Mouse (Mus musculus): Measurements from ENCODE around the gene Gm973. TPM values are rescaled to one million over a fixed set of nuclear protein-coding genes. Genes with fewer than 3 reads are reported as not detected.

Gm973 gene
- under 1 TPM; 0.29 to 0.79 TPM for total RNA-seq (2021)
- long read RNA-seq, experiment 1, result 0 reads
- long read RNA-seq, experiment 2, result 0 reads

DNA sequence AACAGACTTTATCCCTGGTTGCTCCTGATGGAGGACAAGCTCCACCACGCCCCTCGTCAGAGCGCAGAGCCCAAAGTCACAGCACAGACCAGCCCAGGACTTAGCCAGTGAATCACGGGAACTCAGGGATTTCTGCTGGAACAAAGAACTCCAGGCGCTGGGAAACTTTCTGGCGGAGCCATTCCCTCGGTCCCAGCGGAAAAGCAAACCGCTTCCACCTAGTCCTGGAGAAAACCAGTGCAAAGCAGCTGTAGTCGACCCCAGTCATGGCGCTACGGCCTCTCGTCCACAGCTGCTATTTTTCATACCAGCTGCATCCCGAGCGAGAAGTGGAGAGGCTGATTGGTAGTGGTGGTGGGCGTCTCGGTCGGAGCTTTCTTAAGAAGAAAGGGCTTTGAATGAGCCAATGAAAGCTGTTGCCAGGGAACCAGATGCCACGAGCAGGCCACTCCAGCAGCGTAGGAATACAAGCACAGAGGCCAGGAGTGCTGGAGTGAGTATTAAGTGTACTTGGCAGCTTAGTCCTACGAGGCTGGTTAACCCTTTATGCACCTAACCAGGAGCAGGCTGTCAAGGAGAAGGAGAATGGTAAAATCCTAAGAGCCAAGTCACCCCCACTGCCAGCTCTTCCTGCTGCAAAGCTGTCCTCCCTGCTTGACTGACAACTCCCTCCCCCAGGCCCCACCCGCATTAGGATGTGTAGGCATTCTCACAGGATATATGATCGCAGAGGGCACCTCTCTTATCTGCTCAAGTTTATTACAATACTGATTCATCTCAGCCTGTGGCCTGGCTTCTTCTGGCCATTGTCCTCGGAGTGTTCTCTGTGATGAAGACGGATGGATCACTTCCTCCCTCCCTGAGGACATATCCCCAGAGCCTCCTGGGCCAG is at the start of gene Gm973:
Gm973 (plus strand) TSS at position 239 of the 892 bp plus-strand sequence.
- peak; percentile 41 to 62 for DNase-seq
- intact Hi-C loops (cut with DNase I), result no loop called here

DNA sequence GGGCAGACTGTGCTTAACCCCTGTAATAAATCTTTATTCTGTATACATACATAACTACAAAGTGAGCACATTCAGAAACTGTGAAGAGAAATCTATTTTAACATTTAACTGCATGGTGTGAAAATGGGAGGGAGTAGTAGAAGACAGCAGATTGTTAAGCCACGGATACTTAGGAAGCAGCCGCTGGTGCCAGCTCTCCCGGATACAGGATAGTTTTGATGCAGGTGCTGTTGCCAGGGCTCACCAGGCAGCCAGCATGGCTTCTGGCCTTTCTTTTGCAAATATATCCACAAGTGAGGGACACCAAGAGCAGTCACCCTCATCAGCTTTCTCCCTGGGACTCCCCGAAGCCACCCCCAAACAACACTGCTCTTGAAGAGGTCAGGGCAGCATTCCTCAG is 46.9 kb upstream of the Gm973 start:
- intact Hi-C loops (cut with DNase I), result no loop called here
- no peak for DNase-seq

DNA sequence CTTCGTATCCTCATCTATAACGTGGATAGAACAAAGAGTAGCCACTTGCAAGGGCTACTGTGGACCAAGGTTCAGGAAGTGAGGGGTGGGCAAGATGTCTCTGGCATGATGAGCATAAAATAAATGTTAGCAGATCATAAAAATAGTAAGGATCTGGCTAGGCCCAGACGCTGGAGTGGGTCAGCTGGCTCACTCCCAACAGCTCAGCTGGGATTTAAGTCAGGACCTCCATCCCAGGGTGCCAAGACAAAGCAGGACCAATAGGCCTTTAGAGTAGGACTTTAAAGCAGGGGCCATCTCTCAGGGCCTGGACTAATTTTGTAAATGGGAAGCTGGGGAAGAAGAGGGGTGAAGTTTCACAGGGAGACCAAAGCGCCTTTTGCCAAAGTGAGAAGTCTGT is 45.3 kb upstream of the Gm973 start:
- peak in 1 of 2 experiments; percentile 14 for DNase-seq
- intact Hi-C loops (cut with DNase I), result no loop called here

DNA sequence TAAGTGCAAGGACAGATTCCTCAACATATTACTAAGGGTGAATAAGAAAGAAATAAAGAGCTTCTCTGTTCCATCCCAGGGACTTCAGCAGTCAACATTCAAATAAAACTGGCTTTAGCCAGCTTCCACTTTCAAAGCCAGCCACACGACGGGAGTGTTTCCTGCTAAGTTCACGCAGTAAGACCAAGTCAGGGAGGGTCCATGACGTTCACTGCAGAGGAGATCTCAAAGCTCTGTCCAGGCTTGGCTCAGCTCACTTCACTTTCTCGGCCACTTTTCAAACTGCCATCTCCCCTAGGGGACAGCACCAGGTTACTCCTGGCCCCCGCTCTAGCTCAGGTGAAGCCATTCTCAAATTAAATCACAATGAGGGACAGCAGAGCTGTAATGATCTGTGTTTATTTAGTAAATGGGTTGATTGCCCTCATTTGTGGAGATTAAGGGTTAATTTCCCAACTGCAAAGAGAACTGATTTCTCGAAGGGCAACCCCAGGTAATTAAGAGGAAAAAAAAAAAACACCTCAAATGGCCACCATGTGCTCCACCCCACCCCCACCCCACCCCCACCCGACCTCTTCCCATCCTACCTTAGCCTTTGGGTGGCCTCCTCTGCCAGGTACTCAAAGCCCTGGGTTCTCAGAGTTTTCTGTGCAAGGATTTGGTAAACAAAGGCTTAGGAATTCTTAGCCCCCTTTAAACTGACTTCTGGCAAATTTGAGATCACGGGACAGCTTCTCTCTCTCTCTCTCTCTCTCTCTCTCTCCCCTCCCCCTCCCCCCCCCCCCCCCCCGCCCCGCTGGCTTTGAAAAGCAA is 43.5 kb upstream of the Gm973 start:
- intact Hi-C loops (cut with DNase I), result no loop called here
- peak in 1 of 2 experiments; percentile 11 for DNase-seq

DNA sequence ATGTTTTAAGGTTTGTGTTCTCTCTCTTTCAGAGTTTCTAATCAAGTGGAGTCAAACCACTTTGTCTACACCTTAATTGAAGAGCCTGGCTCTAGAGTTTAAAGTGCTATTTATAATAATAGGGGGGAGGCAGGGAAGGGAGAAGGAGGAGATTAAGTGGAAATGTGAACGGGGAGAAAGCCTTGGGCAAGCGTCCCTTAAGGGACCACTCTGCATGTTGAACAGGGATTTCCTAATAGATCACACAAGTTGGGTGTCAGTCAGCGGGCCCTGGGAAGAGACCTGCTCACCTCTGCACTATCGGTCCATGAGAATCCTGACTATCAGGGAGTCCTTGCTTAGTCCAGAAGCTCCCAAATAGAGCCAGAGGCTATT is 42.9 kb upstream of the Gm973 start:
- intact Hi-C loops (cut with DNase I), result no loop called here
- no peak for DNase-seq

DNA sequence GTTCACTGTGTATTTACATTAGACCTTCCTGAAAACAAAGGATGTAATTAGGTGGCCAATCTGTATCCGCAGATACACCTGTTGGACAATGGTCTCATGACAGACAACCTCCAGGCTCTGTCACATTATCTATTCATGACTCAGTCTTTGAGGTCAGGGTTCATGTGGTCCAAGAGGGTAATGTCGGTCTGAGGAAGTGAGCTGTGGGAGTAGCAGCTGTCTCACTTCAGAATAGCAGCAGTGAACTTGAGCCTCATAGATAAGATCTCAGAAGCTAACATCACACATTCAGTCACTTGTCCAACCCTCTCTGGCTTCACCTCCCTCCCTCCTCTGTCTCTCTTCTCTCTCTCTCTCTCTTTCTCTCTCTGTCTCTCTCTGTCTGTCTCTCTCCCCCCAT is 40.4 kb upstream of the Gm973 start:
- intact Hi-C loops (cut with DNase I), result no loop called here
- no peak for DNase-seq

DNA sequence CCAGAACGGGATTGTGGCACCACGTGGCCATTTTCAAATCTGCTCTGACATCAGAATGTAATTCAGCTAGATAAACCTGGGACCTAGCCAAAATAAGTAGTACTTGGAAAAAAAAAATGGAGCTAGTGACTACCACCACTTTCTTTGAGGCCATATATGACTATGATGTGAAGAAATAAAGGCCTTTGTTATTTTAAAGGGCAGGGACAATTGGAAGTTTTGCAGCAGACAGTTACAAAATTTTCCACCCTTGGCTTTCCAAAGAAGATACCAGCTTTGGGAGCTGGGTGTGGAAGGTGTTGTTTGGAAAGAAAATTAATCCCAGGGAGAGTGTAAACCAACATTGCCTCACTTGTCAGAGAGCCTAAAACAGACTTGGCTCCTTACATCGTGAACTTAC is 37.2 kb upstream of the Gm973 start:
- DNase-seq, result no peak
- intact Hi-C loops (cut with DNase I), result no loop called here

DNA sequence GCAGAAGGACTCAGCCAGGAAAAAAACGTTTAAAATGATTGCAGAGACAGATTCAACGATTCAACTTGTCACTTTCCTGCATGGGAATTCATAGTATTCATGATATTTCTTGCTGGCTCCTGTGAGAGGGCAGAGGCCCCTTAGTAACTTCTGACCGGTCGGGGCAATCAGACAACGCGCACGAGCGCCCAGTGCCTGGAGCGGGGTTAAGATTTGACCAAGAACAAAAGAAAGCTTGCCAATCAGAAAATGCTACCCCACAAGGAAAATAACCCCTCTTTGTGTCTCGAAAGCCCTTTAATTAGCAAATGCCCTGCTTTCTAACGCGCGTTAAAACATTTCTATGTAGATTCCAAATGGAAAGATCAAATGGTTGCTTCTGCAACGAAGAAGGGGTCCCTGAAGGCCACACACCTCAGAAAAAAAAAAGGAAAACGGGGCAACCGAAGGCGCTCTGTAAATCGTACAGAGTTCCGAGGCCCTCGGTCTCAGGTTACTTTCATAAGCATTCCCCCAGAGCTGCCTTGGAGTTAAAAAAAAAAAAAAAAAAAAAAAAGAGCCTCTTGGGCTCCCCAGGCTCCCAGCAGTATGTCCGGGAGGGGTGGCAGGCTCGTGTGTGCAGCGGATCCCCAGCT is 35.1 kb upstream of the Gm973 start:
- DNase-seq, result no peak
- intact Hi-C loops (cut with DNase I), result loop anchor here (5.0 kb wide), 1 partner anchor 244 kb away; the partner anchor contains the start of gene Als2

DNA sequence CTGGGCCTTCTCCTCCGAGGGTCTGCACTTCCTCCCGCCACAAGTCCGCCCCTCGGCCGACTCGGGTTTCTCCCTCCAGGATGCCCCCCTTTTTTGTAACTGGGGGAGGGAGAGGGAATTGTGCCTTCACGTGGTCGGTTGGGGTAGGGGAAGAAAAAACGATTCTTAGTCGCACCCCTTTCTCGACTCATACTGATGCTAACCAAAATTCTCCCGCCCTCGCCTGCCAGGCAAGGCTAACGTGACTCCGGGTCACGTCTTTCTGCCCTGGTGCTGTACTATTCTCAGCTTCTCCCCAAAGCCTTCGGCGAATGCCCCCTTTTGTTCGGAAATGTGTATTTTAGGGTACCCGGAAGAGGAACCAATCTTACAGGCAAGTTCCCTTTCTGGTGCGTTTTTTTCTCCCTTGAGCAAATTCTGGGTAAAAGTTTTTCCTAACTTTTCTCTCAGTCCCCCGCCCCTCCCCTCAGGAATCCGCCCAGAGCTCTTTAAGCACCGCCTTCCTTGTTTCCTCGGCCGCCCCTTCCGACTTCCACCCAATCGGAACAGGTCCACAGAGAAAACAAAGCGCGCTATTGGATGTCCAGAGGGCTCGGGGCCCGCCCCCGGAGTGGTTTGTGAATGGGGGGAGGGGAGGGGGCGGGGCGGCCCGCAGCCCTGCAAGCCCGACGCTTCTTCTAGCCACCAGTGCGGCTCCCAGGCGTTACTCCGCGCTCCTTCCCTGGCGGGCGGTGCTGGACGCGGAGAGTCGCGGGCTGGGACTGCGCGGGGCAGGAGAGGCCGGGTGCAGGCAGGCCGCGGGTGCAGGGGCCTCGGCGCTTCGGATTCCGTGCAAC is 34.4 kb upstream of the Gm973 start:
- peak; percentile 92 for DNase-seq
- intact Hi-C loops (cut with DNase I), result loop anchor here (2.0 to 5.0 kb wide), 2 partner anchors 141 to 244 kb away; partner anchors contain the start of gene Als2

DNA sequence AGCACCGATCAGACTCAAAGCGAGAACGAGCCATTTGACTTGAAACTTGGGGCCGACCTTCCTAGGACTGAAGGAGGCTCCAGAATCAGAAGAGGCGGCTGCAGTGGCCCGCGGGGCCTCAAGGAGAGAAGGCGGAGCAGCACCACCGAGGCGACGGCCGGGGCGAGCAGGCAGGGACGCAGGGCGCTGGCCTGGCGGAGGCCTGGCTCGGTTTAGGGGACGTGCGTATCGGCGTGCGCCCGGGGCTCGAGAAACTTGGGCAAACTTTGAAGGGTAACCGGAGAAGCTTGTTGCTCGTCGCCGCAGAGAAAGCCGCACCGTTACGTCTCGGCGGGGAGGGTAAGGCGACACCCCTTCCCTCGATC is 33.8 kb upstream of the Gm973 start, which contains the start of gene Fzd7:
Fzd7 (plus strand) TSS at position 94 of the 365 bp plus-strand sequence.
- DNase-seq, result peak; percentile 57 to 66
- intact Hi-C loops (cut with DNase I), result loop anchor here (2.0 to 5.0 kb wide), 2 partner anchors 140 to 245 kb away; partner anchors contain the start of gene Als2

DNA sequence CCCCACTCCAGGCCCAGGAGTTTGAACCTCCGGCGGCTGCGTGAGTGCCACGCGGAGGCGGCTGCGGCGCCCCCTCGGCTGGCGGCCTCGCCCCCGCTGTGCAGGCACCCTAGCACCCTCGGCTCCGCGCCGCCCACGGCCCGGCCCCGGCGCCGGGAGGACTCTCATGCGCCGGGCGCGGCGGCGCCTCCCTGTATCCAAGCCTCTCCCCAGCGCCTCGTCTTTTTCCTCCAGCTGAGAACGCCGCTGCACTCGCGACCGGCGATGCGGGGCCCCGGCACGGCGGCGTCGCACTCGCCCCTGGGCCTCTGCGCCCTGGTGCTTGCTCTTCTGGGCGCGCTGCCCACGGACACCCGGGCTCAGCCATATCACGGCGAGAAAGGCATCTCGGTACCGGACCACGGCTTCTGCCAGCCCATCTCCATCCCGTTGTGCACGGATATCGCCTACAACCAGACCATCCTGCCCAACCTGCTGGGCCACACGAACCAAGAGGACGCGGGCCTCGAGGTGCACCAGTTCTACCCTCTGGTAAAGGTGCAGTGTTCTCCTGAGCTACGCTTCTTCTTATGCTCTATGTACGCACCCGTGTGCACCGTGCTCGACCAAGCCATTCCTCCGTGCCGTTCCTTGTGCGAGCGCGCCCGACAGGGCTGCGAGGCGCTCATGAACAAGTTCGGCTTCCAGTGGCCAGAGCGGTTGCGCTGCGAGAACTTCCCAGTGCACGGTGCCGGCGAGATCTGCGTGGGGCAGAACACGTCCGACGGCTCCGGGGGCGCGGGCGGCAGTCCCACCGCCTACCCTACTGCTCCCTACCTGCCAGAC is 33.2 kb upstream of the Gm973 start:
- peak; percentile 56 for DNase-seq

DNA sequence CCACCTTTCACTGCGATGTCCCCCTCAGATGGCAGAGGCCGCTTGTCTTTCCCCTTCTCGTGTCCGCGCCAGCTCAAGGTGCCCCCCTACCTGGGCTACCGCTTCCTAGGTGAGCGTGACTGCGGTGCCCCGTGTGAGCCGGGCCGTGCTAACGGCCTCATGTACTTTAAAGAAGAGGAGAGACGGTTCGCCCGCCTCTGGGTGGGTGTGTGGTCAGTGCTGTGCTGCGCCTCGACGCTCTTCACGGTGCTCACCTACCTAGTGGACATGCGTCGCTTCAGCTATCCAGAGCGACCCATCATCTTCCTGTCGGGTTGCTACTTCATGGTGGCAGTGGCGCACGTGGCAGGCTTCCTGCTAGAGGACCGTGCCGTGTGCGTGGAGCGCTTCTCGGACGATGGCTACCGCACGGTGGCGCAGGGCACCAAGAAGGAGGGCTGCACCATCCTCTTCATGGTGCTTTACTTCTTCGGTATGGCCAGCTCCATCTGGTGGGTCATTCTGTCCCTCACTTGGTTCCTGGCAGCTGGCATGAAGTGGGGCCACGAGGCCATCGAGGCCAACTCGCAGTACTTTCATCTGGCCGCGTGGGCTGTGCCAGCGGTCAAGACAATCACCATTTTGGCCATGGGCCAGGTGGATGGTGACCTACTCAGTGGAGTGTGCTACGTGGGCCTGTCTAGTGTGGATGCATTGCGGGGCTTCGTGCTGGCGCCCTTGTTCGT is 32.4 kb upstream of the Gm973 start:
- intact Hi-C loops (cut with DNase I), result loop anchor here (2.0 to 5.0 kb wide), 4 partner anchors 101 to 246 kb away; partner anchors contain the start of gene Als2
- DNase-seq, result peak; percentile 67 to 77

More for the DNA sequence above, 33.2 kb upstream of the Gm973 start:
- intact Hi-C loops (cut with DNase I), result loop anchor here (2.0 to 5.0 kb wide), 2 partner anchors 140 to 246 kb away; partner anchors contain the start of gene Als2

DNA sequence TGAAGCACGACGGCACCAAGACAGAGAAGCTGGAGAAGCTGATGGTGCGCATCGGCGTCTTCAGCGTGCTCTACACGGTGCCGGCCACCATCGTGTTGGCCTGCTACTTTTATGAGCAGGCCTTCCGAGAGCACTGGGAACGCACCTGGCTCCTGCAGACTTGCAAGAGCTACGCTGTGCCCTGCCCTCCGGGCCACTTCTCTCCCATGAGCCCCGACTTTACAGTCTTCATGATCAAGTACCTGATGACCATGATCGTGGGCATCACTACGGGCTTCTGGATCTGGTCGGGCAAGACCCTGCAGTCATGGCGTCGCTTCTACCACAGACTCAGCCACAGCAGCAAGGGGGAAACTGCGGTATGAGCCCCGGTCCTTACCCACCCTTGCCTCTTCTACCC is 31.8 kb upstream of the Gm973 start:
- no peak for DNase-seq

DNA sequence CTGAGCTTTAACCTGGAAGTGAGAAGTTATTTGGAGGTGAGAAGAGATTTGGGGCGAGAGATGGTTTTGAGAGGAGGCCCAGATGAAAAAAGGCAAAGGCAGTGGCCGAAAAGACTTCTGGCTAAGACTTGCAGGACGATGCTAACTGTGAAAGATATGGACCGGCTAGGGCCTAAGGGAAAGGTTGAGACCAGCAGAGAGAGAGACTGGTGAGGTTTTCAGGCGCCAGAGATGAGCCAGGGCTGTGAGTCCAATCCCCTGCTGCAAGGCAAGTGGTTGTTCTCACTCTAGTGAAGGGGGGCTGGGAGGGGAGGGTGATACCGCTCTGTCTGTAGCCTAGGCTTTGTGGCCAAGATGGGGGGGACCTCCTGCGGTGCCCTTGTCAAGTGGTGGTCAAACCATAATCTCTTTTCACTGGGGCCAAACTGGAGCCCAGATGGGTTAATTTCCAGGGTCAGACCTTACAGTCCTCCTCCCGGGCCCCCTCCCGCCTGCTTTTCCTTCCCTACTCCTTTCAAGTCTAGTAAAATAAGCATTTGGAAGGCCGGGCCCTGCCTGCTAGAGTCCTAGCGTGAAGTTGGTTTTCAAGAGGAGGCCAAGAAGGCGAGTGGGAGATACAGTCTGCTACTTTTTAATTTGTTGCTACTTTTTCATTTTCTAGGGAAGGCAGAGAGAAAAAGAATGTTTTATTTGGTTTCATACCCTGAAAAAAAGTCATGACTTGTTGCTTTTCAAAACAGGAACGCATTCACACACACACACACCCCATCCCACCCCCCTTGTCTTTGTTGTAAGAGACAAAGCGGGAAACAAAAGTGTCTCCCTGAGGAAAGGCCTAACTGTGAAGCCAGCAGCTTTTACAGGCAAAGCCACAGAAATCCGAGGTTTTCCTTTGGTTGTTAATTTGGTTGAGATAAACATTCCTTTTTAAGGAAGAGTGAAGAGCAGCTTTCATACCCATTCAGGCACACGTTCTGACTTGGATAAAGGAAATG is 31.0 kb upstream of the Gm973 start:
- intact Hi-C loops (cut with DNase I), result loop anchor here (2.0 to 5.0 kb wide), 3 partner anchors 100 to 248 kb away; partner anchors contain the start of gene Als2
- no peak for DNase-seq

More for the DNA sequence above, 31.8 kb upstream of the Gm973 start:
- intact Hi-C loops (cut with DNase I), result loop anchor here (2.0 to 5.0 kb wide), 3 partner anchors 100 to 247 kb away; partner anchors contain the start of gene Als2

DNA sequence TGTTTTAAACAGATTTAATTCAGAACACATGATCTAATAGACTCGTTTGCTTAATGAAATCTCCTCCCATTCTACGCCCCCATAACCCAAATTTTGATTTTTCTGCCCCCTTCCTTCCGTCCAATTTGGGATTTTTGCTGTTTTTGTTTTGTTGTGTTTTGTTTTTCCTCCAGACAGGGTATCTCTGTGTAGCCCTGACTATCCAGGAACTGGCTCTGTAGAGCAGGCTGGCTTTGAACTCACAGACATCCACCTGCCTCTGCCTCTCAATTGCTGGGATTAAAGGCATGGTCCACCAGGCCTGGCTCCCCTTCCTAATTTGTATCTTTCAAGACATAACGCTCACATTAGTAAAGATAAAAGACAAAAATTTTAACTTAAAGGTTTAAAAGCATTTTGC is 30.3 kb upstream of the Gm973 start:
- intact Hi-C loops (cut with DNase I), result loop anchor here (2.0 kb wide), 2 partner anchors 99 to 169 kb away; no protein-coding TSS in a partner anchor
- DNase-seq, result no peak

DNA sequence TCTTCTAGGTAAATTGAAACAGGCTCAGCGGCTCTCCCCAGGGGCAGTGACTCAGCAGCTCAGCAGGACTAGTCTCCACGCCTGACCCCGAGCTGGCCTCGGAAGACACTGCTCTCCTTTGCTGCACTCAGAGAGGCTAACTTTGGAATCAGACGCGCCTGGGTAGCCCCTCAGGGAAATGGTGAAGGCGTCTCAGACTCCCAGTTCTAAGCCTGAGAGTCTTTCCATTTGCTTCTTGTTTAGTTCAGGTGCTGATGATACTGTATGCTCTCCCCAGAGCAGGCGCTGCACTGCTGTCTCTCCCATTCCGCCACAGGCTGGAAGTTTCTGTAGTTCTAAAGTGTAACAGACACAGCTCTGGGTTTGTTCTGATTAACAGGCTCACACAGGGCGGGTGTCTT is 28.4 kb upstream of the Gm973 start:
- intact Hi-C loops (cut with DNase I), result no loop called here
- peak; percentile 26 to 32 for DNase-seq

DNA sequence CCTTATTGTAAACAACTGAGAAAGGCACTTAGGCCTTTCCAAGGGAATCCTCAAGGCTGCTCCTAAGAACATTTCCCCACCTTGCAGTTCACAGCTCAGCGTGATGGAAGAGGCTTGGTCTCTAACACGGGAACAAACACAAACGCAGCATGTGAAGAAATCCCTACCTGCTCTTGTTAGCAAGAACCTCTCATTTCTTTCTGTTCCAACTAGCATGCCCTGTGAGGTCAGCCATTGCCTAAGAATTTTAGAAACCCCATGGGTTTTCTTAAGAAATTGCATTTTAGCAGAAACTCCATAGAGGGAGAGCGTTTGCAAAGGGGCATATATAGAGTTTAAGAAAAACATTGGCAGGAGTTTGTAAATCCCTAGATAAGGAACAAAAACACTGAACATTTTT is 27.6 kb upstream of the Gm973 start:
- DNase-seq, result no peak
- intact Hi-C loops (cut with DNase I), result no loop called here

Measured in heart, postnatal 14 days (tissue).